Mouse (Mus musculus) left cerebral cortex, postnatal 14 days (tissue): ENCODE measurements around the gene Pth. TPM values are rescaled to one million over a fixed set of nuclear protein-coding genes. Genes with fewer than 3 reads are reported as not detected.

ENCODE experiments used
- DNase-seq, 2 experiments: peaks; one replicate each; pipeline ENCODE4 v3.0.0; 2021 to 2022; ENCODE audit warnings: low spot score in 2 of 2, mixed read lengths in 1 of 2
- intact Hi-C: fragments of 180-260 bp; cut with DNase I; formaldehyde crosslinking; loops from one replicate; pipeline ENCODE4 v1.15.1; 2025
- total RNA-seq, 2 experiments: library from RNA; stranded (reverse); gene quantifications; 2 replicates each; pipeline ENCODE4 v1.2.3; 2021

The Pth gene
- total RNA-seq, 2 experiments from 2014 or later = not detected

- intact Hi-C loops = no loop called here
- no peak for DNase-seq
These were observed 39.3 kb downstream of the Pth start for GRCm38 (mm10) chr7:113349089-113349488.

- DNase-seq = no peak
- intact Hi-C loops = no loop called here
These were observed 40.7 kb downstream of the Pth start for GRCm38 (mm10) chr7:113347694-113348093.

- peak; percentile 78 to 93 for DNase-seq
- intact Hi-C loops = no loop called here
These were observed 41.1 kb downstream of the Pth start for GRCm38 (mm10) chr7:113347271-113347670.

Other genes with a start within 250 kb of the Pth start
- gene Arntl, start 181.1 kb downstream of the Pth start, total RNA-seq = 10 to 100 TPM; 29.9 to 33.2 TPM
- 10 to 100 TPM; 80.2 to 81.4 TPM for gene Btbd10, start 19.2 kb downstream of the Pth start, total RNA-seq
- gene Far1, start 125.3 kb upstream of the Pth start, total RNA-seq = 100 to 1,000 TPM; 116 TPM